Mouse (Mus musculus) c-Kit-negative CD71-positive TER-119-positive erythroid progenitor cells, embryonic 14.5 days (primary cell): ENCODE results near the gene Gm21887.
"Not testable (repeated sequence)": the region's sequence is repeated elsewhere in the genome, so short reads cannot be mapped to it uniquely, and the experiment has no call there.

ENCODE experiments used
- DNase-seq: peaks from one replicate; pipeline ENCODE4 v3.0.0-alpha.2; 2013; ENCODE audit warnings: low read depth, low spot score

Gm21887 gene

DNA sequence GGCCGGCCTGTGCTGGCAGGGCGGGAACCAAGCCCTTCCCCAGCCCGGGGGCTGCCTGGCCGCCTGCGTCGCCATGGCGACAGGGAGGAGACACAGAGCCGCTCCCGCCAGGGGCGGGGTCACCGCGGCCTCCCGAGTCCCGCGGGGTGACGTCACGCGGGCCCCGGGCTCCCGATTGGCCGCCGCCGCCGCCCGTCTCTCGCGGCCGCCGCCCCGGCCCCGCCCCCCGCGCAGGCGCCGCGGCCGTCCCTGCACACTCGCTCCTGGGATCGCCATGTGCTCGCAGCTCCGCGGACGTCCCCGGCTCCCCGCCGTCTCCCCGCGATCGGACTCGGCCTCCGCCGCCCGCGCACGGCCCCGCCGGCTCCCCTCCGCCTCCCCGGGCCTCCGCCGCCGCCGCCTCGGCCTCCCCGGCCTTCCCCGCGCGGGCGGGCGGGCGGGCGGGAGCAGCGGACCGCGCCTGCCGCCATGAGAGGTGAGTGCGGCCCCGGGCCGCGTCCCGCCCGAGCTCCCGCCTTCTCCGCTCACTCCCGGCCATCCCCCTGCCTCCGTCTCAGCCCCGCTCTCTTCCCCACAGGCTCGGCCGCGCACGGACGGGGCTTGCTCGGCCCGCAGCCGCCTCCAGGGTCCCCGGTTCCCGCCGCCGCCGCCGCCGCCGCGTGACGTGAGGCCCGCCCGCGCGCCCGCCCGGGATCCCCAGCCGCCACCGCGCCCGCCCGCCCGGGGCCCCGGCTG lies at the start of gene Gm21887:
Gene Gm21887, plus strand, starts transcription at position 644 of the 735 bp plus-strand sequence.
- peak; percentile 100 for DNase-seq

DNA sequence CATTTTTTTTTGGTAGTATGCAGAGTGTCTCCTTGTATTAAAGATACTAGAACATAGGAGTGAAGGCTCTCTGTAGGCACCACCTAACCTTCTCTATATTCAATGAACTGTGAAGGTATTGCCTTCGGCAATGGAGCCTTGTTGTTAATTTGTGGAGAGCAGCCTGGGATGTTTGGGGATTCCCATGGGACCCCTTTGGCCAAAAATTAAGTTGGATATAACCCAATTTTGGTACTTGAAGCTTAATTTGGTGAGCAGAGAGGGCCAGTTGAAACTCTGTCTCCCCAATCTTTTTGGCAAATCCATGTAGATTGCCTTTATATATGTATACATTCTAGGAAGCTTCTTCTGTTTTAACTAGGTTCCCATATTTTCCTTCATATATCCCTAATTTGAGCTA lies 40.1 kb upstream of the Gm21887 start:
- DNase-seq = no peak

DNA sequence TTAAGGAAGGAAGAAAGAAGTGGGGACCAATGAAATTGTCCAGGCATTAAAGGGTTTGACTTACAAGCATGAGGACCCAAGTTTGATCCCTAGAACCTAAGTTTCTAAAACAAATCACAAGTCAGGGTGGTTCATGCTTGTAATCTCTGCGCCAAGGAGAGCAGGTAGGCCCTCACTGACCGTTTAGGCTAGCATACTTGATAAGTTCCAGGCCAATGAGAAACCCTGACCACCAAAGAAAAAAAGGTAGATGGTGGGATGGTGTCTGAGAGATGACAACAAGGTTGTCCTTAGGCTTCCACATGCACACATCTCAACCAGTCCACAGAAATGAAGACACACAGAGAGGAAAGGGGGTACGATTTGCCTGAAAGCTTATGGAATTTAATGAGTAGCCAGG lies 39.7 kb upstream of the Gm21887 start:
- DNase-seq = peak; percentile 9

DNA sequence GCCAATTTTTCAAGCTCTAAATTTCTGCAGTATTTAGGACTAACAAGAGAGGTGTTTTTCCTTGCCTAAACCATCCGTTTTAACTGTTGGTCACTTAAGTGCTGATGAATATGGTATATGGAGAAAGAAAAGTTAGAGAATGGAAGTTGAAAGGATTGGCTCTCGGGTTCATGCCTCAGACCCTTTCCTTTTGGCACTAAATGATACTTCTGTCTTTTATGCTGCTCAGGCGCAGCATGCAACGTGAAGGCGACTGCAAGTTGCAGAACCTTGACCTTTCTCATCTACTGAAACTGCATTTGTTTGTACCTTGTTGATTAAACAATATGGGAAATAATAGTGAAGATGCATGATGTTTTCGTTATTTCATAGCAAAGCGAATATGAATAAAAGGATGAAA lies 38.9 kb upstream of the Gm21887 start:
- DNase-seq = peak; percentile 16

DNA sequence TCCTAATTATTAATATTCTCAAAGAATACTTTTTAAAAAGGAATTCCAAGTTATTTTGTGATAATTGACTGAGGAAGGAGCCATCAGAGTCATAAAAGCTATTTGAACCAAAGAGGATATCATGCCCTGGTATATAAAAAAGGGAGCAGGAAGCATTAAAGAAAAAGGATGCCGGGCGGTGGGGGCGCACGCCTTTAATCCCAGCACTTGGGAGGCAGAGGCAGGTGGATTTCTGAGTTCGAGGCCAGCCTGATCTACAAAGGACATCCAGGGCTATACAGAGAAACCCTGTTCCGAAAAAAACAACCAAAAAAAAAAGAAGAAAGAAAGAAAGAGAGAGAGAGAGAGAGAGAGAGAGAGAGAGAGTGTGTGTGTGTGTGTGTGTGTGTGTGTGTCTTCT lies 37.9 kb upstream of the Gm21887 start:
- DNase-seq = not testable (repeated sequence)

DNA sequence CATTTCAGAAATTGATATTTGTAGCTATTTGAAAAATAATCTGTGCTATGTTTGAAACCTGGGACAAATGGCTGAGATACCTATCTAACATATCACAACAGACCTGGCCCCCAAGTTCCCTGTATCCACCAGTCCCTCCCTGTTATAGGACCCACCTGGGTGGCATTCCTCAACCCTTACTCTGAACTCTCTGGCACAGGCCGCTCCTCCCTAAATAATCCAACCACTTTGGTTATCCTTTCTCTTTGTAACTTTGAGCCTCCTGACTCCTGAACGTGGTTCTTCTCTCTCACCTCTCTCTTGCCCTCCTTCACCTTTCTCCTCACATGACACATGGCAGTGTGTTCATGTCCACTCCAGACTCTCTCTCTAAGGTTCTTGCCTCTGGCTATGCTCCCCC lies 37.3 kb upstream of the Gm21887 start:
- DNase-seq = peak; percentile 9

DNA sequence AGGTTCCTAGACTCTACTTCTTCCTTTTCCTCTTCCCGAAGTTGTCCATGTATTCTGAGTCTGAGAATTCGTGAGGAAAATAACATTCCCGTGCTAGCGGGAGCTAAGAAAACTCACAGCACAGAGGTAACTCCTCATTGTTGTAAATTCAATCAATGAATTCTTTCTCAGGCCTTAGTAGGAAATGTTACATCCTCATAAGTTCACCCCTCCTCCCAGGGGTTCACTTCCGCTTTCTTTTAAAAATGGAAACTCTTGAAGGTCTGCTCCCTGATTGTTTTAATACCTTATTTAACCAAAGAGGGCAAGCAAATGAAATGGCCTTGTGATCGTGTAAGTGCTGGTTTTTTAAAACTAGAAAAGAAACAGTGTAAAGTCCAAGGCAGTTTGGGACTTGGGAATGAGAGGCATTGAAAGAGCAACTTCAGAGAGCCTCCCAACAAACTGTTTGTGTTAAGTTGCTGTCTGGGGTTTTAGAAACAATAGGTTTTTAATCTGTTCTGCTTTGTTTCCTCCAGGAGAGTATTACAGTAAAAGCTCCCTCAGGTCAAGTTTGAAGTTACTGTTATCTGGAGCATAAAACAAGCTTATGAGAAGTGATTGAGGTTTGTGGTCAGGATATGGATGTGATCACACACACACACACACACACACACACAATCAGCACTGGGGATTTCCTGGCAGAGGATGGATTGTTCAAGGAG lies 36.5 kb upstream of the Gm21887 start:
- DNase-seq = peak; percentile 4

DNA sequence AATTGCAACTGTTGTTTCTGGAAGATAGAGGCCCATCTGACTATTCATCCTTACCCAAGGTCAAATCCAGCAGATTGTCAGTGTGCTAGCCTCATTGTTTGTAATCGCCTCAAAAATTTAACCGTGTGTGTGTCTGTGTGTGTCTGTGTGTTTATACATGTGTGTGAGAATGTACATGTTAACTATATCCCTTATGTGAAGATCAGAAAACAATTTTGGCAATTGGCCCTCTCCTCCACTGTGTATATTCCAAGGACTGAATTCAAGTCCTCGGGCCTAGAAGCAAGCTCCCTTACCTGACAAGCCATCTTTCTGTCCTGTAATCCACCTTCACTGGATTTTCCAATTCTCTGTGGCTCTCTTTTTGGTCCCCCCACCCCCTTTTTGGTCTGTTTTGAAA lies 35.7 kb upstream of the Gm21887 start:
- peak; percentile 6 for DNase-seq

DNA sequence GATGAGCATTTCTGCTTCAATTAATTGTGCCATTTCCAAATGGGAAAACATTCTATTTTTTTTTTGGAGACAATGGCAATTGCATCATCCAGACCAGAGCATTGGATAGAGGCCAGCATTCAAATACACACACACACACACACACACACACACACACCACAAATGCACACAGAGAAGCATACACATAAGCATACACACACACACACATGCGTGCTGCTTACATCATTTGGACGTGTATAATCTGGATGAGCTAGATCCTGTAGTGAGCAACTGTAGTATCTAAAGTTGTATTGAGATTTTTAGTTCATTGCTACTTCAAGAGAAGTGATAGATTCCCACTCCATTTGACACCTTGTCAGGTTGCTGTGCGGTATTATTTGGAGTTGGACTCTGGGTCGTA lies 35.0 kb upstream of the Gm21887 start:
- DNase-seq = not testable (repeated sequence)

DNA sequence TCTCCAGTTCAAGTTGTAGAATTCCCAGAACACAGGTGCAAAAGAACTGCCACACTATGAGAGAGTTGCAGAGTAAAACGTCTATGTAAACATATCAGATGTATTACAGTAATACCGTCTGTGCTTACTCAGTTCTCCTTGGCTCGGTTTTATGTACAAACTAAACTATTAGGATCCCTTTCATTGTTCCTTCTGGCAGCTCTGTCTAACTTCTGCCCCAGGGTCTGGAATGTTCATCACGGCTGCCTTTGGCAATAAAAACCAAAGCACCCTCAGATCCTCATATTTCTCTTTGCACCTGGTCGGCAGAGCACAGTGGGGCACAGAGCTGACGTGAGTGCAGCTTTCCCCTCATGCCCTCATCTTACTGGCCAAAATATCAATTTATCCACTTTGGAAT lies 34.5 kb upstream of the Gm21887 start:
- peak; percentile 1 for DNase-seq

DNA sequence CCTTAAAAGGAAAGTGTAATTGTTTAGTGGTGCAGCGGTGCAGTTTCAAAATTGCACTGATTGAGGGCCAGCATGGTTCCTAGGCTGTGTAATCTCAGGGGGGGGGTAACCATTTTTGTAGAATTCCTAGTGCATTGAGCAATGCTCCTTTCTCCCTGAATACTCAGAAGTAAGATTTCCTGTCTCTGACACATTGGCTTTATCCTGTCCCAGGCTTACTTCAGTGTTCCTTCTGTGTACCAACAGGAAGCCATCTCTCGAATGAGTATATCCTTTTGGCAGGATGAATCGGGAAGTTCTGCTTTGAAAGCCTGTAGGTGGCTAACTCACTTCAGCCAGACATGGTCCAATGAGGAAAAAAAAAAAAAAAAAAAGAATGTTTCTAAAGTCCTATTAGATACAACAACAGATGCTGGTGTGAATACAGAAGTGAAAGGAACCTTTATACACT lies 33.8 kb upstream of the Gm21887 start:
- DNase-seq = not testable (repeated sequence)

DNA sequence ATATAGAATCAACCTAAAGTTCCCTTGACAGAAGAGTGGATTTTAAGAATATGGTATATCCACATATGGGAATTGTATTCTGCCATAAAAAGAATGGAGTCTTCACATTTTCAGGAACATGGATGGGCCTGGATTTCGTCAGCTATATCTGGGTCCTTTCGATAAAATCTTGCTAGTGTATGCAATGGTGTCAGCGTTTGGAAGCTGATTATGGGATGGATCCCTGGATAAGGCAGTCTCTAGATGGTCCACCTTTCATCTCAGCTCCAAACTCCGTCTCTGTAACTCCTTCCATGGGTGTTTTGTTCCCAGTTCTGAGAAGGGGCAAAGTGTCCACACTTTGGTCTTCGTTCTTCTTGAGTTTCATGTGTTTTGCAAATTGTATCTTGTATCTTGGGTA lies 33.1 kb upstream of the Gm21887 start:
- DNase-seq = not testable (repeated sequence)

DNA sequence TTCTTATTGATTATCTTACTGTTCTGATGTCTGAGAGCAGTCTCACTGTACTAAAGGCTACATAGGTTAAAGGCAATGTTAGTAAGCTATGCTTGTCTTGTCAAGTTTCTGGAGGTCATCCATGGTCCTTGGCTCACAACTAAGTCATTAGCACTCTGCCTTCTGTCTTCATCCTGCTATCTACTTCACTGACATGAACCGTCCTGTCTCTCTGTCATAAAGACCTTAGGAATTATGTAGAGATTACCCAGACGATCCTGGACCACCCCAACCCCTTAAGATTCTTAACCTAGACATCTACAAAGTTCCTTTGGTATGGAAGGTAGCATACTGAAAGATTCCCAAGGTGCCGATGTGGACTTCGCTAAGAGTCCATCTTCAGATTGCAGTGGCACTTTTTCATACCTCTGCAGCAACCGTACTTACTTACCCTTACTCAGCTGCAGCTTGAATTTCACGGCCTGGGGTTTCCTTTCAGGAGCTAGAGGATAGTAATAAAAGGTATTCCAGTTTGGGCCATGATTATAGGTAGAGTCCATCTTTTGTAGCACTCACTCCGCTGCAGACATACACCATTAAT lies 31.5 kb upstream of the Gm21887 start:
- DNase-seq = peak; percentile 20

DNA sequence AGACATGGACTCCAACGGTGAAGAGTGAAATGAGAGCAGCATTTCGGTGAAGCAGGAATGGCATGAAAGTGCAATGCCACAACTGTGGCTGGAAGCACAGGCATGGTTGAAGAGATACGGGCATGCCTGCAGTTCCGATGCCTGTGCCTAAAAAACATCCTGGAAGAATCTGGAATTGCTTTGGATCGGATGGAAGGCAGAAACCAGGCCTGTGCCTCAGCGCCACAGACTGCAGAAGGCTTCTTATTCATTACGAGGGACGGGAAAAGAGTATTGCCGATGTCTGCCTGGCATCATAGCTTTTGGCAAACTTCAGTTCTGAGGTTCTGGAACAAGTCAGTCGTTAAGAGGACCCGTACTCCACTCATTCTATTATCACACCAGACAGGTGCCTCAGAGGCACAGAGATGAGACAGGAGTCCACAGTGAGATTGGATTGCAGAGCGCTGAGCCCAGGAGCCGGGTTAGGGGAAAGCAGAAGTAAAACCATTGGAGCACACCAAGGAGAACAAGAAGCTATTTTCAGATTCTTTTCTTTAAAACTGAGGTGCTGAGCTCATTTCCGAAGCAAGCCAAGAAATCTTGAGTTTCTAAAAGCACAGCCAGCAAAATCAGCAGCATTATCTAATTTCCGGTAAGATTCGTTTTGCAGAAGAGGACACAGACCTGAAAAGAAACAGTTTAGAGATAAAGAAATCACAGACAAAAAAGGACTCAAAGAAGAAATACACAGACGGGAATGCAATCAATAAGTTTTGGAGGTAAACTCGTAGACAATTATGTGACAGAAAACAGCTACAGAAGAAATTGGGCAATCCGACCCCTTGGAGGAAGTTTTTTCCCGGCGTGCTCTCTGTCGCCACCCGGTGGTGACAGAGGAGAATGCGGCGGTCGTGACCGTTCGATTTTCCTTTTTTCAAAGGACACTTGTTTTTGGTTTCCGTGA lies 30.8 kb upstream of the Gm21887 start:
- peak; percentile 42 for DNase-seq

DNA sequence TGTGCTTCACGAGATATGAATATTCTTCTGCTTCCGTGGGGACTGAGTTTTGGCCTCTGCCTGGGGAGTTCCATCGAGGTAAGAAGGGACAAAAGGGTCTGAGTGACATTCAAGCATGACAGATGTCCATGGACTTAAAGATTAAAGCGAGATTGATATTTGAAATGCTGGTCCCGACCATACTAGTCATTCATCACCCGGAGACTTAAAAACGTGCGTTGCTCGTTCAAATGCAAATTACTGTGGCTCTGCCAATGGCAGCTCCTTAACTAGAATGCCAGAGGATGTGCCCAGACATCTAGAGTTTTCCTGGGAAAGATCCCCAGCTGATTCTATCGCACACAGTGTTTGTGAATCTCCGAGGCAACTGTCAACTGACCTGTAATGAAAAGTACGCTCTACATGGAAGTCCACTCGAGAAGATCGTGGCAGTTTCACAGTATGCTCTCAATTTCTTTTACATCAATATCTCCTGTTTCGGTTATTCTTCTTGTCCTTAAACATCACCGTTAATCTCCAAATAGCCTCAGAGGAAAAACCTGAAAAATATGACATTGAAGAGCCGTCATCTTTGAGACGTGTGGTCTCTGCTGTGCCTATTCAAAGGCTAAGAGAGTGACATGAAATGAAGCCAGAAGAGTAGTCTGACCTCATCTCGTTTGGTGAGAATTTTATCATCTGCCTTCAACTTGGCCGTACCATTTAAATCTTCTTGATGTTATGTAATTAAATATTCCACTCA lies 29.8 kb upstream of the Gm21887 start:
- DNase-seq = peak; percentile 30

DNA sequence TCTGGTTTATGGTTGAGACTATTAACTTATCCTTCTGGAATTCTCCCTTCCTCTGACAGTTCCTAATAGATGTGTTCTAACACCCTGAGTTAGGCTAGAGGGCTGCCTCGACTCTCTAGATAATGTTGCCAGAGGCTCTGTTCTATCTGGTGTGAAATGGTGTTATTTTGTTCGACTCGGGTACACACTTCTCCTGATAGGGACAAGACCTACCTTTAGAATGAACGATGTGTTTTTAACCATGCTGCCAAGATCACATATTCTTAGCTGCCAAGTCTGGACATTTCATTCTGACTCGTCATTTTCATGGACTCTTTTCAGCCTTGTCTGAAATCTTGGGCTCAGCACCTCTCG lies 29.3 kb upstream of the Gm21887 start:
- peak; percentile 12 for DNase-seq

DNA sequence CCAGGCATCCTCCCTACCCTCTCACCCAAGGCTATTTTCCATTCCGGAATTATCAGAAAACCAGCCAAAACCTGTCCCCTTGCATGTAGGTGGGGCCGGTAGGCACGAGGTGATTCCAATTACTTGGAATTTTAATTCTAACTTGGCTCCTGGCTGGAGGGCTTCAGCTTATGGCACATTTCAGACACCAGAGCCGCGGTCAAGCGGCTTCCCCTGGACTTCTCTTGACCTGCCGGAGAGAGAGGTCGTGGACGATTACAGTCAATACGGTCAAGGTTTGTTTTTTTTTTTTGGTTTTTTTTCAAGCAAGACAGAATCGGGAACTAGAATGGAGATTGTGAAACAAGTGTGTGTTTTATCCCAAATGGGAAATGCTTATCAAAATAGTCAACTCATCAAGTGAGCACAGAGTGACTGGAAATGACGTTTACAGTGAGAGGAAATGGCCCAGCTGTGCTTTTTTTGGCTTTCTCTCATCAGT lies 28.6 kb upstream of the Gm21887 start:
- peak; percentile 2 for DNase-seq

DNA sequence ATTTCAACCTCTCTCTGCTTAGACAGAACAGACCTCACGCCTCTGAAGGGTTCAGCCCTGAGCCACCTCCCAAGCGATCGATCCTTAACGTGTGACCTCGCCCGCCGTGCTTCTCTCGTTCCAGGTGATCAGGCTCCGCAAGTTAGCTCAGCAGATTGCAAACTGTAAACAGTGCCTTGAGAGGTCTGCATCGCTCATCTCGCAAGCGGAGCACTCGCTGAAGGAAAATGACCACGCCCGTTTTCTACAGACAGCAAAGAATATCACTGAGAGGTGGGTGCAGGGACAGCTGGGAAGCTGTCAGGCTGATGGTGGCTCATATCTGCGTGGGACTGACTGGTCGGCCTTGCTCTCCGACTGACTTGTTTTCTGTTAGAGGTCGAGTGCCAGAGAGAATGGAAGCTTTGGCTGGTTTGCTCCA lies 27.7 kb upstream of the Gm21887 start:
- peak; percentile 6 for DNase-seq

DNA sequence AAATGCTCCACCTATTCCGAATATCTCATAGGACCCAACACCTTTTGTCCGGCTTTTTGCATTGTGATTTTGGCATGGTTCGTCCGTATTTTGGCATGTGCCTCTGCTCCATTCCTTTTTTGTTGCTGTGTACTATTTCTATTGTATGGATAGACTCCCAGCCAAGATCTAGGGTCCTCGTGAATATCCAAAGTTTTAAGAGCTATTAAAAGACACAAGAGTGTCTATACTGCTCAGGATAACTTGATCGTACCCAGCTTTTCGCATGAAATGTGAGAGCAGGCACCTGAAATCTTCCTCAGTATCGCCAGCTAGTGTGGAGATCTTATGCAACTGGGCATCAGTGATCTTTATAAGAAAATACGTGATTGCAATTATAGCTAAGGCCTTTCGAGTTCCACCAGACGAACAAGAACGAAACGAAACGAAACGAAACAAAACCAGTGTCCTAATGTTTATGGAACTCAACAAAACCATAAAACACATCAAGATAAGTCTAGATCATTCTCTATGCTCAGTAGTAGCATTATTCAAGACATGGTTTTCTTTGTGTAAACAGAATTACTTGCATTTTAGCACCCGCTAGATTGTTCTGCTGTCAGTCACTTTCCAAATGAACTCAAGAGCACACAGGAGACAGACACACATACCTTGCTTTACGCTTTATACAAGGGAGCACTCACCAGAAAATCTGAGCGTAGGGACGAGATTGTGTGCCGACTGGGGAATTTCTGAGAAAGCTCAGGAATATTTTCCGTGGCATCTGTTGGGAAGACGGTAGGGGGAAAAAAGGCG lies 26.7 kb upstream of the Gm21887 start:
- peak; percentile 11 for DNase-seq
